Mouse (Mus musculus) c-Kit-positive CD71-positive TER-119-positive erythroid progenitor cells, embryonic 14.5 days (primary cell): ENCODE measurements around the gene Efna2.

Experiments used
- DNase-seq: peaks from one replicate; pipeline ENCODE4 v3.0.0-alpha.2; 2013; ENCODE audit warnings: low spot score

Efna2 gene

GRCm38 (mm10) chr10:80142530-80142925 is 36.8 kb upstream of the Efna2 start:
- no peak for DNase-seq

GRCm38 (mm10) chr10:80143664-80144063 is 35.6 kb upstream of the Efna2 start:
- no peak for DNase-seq

- DNase-seq: no peak
Observed at GRCm38 (mm10) chr10:80144159-80144558, 35.1 kb upstream of the Efna2 start.

GRCm38 (mm10) chr10:80144864-80145838 is 34.1 kb upstream of the Efna2 start:
- no peak for DNase-seq

GRCm38 (mm10) chr10:80145896-80146295 is 33.4 kb upstream of the Efna2 start:
- DNase-seq: no peak

DNA sequence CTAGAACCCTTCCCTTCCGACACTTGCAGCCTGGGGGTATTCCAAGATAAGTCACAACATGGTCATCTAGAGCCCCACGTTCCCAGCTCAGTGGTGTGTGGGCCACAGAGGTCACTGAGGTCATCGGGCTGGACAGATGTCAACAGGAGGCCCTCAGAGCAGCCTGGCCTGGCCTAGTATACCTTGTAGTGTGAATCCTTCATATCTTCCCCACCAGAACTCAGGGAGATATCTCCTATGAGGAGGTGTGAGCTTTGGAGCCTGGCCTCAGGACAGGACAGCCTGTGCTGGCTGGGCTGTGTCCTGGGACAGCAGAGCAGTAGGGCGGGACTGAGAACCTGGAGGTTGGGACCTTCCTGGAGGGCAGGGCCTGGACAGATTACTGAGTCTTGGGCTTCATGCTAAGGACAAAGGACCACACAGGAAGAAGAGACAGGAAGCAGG is 32.7 kb upstream of the Efna2 start:
- no peak for DNase-seq

DNA sequence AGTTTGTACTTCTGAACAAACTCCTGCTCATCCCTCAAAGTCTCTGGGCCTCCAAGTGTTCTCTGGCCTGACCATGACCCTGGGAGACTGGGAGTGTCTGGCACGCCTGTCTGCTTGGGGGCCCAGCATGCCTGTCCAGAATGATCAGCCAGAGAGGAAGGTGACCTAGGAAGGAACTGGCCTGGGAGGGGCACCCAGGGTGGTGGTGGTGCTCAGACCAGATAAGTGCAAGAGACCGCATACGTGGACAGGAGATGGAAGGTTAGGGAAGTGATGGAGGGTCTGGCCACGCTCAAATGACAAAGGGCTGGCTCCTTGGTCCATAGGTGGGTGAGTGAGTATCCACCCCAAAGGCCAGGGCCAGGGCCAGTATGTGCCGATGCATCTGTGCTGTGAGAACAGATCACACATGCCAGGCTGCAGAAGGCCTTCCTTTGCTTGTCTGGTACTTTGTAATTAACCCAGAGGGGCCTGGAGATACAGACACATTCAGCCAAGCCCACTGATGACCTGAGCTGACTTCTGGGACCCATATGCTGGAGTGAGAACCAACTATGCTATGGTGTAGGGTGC is 32.0 kb upstream of the Efna2 start:
- no peak for DNase-seq

DNA sequence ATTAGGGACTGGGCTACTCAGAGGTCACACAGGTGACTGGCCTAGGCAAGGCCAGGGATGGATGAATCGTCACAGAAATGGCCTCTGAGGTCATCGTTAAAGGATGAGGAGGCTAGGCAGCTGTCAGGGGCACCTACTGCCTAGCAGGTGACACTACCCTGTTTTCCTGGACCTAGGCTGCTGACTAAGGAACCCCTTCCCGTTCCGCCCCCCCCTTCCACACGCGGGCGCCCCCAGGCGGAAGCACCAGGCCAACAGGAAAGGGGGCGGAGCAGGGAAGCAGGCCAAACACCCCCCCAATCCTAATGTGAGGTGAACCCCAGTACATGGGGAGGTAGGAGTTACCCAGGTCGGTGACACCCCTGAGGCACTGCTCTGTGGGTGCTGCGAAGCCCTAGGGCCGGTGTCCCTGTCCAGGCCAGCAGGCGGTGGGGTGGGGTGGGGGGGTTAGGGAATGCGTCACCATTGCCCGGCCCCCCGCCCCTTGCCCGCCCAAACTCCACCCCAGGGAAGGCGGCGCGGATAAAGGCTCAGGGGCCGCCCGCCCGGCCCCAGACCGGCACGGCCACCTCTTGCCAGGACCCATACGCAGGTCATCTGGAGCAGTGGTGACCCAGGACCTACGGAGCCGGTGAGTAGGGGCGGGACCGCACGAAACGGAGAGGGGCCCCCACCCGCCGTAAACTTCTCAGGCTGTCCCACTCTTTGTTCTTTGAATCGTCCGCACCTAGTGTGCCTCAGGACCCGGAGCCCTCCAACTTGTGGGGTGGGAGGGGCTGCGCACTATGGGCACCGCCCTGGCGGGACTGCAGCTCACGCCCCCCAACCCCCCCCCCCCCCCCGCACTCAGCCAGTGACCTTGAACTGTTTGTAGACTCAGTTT is 31.3 kb upstream of the Efna2 start, which contains the start of gene Midn:
Gene Midn (plus strand): TSS at position 554 of the 883 bp plus-strand sequence.
- DNase-seq: no peak

DNA sequence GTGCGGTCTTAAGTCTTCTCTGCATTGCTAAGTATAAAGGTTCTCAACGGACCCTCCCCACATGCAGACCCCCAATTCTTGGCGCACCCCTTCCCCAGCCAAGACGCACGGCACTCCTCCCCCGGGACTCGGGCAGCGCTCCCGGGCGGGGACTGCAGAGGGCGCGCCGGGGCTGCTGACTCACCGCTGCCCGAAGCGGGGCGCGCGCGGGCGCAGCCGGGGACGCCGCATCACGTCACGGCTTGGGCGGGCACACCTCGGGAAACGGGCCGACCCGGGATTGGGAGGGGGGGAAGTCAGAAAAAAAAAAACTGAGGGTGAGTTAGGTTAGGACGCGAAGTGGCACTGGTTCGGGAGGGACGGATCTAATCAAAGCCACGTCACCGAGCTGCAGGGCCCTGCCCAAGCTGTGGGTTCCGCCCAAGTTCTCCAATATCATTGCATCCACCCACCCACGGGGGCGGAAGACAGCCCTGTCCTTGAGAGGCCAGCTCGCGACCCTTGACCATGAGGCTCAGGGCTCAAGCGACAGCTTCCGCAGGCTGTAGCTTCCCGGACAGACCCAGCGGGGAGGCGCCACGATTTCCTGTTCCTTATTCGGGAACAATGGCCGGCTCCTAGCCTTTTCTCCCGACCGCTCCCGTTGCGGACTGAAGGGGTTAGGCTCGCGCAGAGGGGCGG is 30.5 kb upstream of the Efna2 start:
- peak; percentile 84 for DNase-seq

GRCm38 (mm10) chr10:80149291-80150225 is 29.7 kb upstream of the Efna2 start:
- peak; percentile 94 for DNase-seq

GRCm38 (mm10) chr10:80150226-80151210 is 28.8 kb upstream of the Efna2 start:
- DNase-seq: no peak

DNA sequence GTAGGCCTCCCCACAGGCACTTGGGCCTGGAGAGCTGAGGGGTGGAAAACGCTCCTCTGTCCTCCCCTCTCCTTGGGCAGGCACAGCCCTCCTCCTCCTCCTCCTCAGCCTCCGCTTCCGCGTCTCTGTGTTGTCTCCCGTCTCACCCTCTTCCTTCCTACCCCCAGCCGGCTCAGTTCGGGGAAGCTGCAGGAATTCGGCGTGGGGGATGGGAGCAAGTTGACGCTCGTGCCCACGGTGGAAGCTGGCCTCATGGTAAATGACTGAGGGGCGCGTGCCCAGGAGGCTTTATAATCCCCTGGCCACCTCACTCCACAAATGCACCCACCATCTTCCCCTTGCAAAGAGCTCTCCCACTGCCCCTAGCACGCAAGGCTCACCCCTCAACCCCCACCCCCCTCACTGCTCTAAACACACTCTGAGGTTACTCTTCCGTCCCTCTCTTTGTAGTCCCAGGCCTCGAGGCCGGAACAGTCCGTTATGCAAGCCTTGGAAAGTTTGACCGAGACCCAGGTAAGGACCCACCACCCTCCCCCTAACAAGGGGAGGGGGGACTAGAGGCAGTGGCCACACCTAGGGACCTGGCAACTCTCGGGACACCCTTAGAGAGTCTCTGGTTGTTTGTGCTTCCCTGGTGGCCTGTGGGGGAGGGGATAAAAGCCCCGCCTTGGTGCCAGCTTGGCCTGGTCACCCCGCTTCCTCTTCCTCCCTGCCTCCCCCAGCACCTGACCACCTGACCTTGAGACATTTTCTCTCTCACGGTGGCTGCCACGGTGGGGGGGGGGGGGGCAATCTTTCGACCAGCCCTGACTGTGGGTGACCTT is 27.9 kb upstream of the Efna2 start:
- DNase-seq: no peak

DNA sequence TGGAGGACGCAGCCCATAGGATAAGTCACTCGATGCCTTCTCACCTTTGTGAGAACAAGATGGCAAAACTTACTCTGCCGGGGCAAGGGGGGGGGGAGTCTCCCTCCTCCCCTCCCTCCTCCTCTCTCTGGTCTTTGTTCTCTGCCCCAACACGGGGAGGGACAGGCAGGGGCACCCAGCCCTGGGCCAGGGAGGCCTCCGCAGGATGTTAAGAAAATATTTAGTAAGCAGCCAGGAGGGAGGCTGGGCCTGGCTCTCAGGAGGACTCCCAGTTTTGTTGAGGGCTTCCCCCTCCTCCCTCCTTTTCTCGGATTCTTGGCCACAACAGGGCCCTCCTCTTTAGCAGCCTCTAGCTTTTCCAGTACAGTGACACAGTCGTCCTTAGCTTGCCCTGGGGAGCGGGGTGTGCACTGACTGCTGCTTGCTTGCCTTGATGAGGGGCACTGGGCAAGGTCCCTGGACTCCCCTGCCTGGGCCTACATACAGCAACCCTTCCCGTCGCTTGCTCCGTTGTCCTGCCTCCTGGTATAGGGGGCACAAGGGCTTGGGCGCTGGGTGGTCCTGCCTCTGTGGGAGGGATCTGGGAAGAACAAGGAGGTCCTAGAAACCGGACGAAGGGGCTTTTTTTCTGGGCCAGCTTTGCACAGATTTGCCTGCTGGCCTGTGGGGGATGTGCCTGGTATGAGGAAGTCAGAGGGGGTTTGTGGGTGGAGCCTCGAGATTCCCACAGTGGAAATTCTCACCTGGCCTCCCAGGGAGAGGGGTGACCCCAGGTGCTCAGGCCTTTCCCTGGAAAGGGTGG is 27.0 kb upstream of the Efna2 start:
- no peak for DNase-seq

DNA sequence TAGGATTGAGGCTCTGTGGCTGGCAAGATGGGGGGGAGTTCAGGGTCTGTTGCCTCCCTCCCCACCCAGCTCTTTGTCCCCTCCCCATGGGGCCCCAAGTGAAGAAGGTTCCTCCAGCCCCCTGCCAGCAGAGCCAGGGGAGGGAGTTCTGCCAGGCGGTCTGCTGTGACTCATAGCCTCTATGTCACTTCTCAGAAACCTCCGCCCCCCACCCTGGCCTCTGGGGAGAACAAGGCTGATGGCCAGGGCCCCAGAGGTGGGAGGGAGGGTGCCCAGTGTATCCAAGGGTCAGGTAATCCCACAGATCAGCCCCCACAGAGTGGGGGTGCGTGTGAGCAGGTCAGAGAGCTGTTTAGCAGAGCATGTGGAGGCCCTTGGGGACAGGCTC is 26.4 kb upstream of the Efna2 start:
- no peak for DNase-seq

DNA sequence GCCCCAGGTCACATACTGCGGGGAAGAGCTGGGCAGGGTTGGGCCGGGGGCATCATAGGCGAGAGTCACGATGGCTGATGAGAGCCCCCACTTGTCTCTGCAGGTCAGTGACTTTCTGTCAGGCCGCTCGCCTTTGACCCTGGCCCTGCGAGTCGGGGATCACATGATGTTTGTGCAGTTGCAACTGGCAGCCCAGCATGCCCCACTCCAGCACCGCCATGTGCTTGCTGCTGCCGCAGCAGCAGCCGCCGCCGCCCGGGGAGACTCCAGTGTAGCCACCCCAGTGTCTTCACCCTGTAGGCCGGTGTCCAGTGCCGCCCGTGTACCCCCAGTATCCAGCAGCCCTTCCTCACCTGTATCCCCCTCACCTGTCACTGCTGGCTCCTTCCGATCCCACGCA is 25.6 kb upstream of the Efna2 start:
- no peak for DNase-seq

- no peak for DNase-seq
Observed at GRCm38 (mm10) chr10:80154384-80154783, 24.9 kb upstream of the Efna2 start.

DNA sequence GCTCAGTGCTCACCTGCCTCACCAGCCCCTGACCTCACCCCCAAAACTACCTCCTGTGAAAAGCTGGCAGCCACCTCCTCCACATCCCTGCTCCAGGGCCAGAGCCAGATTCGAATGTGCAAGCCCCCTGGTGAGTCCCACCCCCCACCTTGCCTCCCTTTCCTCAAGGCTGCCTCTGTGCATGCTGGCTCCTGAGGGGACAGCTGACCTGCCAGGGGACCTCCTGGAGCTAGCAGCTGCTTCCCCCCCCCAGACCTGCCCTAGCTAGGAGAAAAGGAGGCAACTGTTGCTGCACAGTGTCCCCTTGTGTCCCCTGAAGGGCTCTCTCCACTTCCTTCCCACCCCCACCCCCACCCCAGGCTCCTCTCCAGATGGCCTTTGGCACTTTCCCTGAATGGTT is 24.0 kb upstream of the Efna2 start:
- DNase-seq: no peak
